Mouse (Mus musculus): ENCODE data around the gene Gpbar1. TPM values are rescaled to one million over a fixed set of nuclear protein-coding genes. Genes with fewer than 3 reads are reported as not detected.
"Not testable (repeated sequence)": the region's sequence is repeated elsewhere in the genome, so short reads cannot be mapped to it uniquely, and the experiment has no call there.

The Gpbar1 gene
- polyA plus RNA-seq, 1 experiment: 0.14 TPM

DNA sequence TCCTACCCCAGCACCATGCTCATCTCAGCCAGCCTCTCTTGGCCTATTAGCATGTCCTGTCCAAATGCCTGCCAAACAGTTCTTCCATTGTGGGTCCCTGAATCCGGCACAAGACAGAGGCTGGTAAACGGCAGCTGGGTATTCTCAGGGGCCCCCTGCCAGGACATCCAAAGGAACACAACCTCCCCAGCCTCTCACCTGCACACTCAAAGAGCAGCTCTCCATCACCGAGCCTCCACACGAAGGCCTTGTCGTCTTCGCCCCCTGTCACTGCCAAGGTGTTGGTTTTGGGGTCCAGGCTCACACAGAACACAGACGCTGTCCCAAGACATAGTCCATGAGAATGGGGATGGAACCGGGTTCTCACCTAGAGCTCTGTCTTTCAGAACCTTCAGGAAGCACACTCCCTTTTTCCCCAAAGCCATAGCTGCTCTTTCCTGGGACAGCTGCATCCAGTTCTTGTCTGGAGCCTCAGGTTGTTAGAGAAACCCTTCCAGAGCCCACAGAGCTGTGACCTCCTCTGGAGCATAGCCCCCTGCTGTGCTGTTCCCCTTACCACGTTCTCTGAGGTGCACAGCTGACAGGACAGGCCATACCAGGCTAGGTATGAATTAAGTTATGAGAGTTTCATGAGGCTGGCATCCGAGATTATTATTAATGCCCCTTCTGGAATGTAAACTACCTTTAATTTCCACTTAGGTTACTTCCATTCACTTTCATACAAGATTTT is 4.7 kb downstream of the Gpbar1 start:
- peaks cover 6% of the 10 kb centered on the region; the same call in 1 of the 2 replicates for H3K4me1 ChIP-seq (ENCODE audit: control insufficient read depth, insufficient read depth, insufficient read length)
- no peak for DNase-seq (ENCODE audit: low read depth in 1 of 2, low spot score in 2 of 2)
- H3K27me3 ChIP-seq (ENCODE audit: control insufficient read depth, insufficient read depth, low read length): no peaks in the 10 kb centered on the region
- H3K36me3 ChIP-seq (ENCODE audit: control insufficient read depth, insufficient read depth, low read length): peaks cover 25% of the 10 kb centered on the region
- TF ChIP-seq CTCF (IDR thresholded peaks at IDR 0.05; ENCODE audit: extremely low read depth, insufficient read depth, insufficient read length, insufficient replicate concordance): no peak
- TF ChIP-seq POLR2A (IDR thresholded peaks at IDR 0.05; ENCODE audit: low read depth, low read length): no peak
- no peak overlapping the region for H3K27ac ChIP-seq (ENCODE audit: insufficient read depth, low read length)
- WGBS: 93% methylated on average over 10 of the region's 10 CpGs
- no peak overlapping the region for H3K4me3 ChIP-seq (ENCODE audit: extremely low read depth, insufficient read depth, insufficient read length)

DNA sequence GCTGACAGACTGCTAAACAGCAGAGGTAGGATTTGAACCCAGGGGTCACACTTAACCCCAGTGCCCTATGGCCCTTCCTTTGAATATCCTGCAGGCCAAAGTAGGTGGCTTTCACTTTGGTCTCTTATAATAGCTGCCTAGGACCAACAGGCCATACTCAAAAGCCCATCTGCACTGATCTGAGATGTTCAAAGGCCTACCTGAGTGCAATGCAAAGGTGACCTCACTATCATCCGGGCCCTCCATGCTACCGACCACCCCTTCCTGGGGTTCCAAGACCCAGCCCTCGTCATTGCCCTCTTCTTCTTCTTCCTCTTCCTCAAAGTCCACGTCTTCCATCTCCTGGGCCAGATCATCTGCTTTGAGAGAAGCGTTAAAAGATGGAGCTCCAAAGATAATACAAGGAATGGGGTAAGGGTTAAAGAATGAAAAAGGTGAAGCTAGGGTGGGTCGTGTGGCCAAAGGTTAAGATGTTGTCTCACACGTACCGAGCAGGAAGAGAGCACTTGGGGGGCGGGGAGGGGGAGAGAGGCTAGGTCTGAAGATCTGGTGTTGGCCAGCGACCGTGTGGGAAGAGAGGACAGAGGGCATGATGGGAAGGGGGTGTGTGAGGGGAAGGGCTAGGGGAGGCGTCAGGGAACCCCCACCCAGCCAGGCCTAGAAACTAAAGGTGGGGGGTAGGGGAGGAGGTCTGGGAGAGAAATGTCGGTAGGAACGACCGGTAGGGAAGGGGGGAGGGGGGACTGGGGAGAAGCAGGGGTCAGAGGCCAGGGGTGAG is 5.5 kb downstream of the Gpbar1 start:
- DNase-seq (ENCODE audit: low read depth in 1 of 2, low spot score in 2 of 2): peak; percentile 18 to 51
- TF ChIP-seq CTCF (IDR thresholded peaks at IDR 0.05; ENCODE audit: extremely low read depth, insufficient read depth, insufficient read length, insufficient replicate concordance): no peak
- no peak for TF ChIP-seq POLR2A (IDR thresholded peaks at IDR 0.05; ENCODE audit: low read depth, low read length)
- peaks cover 25% of the 10 kb centered on the region for H3K36me3 ChIP-seq (ENCODE audit: control insufficient read depth, insufficient read depth, low read length)
- H3K27ac ChIP-seq (ENCODE audit: insufficient read depth, low read length): peak overlapping the region; percentile 74
- peak overlapping the region; percentile 86 for H3K4me3 ChIP-seq (ENCODE audit: extremely low read depth, insufficient read depth, insufficient read length)
- 9% methylated on average over 15 of the region's 15 CpGs for WGBS
- no peaks in the 10 kb centered on the region for H3K27me3 ChIP-seq (ENCODE audit: control insufficient read depth, insufficient read depth, low read length)
- peaks cover 6% of the 10 kb centered on the region; the same call in 1 of the 2 replicates for H3K4me1 ChIP-seq (ENCODE audit: control insufficient read depth, insufficient read depth, insufficient read length)

DNA sequence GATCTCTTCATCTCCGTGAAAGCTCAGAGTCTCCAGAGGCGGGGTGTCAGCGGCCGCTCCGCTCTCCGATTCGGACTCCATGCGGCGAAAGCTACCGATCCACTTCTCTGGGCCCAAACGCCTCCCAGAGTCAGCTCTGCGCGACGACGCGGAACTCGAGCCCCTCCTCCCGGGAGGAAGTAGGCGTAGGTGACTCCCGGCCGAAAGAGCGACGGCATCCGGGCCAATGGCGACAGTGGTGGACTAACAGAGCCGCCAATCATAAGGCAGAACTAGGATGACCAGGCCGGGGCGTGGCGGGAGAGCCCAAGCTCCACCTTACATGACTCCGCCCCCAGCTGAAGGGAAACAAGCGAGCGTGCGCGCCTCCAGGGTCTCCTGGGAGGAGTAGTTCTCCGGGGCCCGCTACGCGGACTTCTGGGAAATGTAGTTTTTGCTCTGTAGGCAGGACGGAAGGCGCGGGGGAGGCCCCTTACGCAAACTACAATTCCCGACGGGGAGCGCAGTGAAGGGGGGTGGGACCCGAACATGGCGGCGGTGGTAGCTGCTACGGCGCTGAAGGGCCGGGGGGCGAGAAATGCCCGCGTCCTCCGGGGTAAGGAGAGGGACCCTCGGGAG is 6.3 kb downstream of the Gpbar1 start, which contains the start of the genes Aamp and Pnkd:
Gene Aamp, minus strand, starts transcription at position 196 of the 618 bp plus-strand sequence.
Gene Pnkd, plus strand, starts transcription at position 388 of the 618 bp plus-strand sequence.
- WGBS: under 1% methylated on average over 56 of the region's 56 CpGs
- peak; percentile 100 for DNase-seq (ENCODE audit: low read depth in 1 of 2, low spot score in 2 of 2)
- TF ChIP-seq CTCF (IDR thresholded peaks at IDR 0.05; ENCODE audit: extremely low read depth, insufficient read depth, insufficient read length, insufficient replicate concordance) (no peak; the same call in 1 of the 2 replicates), POLR2A (IDR thresholded peaks at IDR 0.05; ENCODE audit: low read depth, low read length) (peak; percentile 56; the same call in 1 of the 2 replicates)
- peak within 1 kb of the TSS; percentile 86 for H3K4me3 ChIP-seq (ENCODE audit: extremely low read depth, insufficient read depth, insufficient read length)
- no peaks in the 10 kb centered on the region for H3K27me3 ChIP-seq (ENCODE audit: control insufficient read depth, insufficient read depth, low read length)
- peaks cover 6% of the 10 kb centered on the region; the same call in 1 of the 2 replicates for H3K4me1 ChIP-seq (ENCODE audit: control insufficient read depth, insufficient read depth, insufficient read length)
- H3K36me3 ChIP-seq (ENCODE audit: control insufficient read depth, insufficient read depth, low read length): peaks cover 25% of the 10 kb centered on the region
- peak within 1 kb of the TSS; percentile 74 for H3K27ac ChIP-seq (ENCODE audit: insufficient read depth, low read length)

DNA sequence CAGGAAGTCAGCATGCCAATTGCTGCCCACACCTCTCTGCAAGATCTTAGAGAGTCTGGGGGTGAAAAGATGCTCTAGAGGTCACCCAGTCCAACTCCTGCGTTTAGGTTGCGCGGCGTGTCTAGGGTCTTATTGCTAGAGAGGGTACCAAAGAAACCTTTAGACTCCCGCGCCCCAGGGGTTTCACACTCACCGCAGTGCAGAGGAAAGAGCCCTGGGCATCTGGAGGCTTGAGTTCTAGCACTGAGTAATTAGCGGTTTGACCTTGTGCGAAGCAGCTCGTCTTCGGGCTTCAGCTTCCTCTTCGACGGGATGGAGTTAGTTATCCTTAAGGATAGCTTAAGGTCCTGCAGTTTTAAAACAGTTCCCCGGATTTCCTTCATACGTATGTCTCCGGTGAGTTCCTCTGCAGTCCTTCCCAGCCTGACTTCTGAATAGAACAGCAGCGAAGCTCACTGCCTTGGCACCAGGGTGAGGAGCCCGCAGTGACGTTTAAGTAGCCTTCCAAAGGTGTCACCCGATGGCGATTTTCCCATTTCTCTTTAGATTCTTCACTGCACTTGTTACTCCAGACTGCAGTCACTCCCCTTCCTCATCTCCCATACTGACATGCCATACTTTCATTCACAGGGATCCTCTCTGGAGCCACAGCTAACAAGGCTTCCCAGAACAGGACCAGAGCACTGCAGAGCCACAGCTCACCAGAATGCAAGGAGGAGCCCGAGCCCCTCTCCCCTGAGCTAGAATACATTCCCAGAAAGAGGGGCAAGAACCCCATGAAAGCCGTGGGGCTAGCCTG is 7.1 kb downstream of the Gpbar1 start:
- Histone ChIP-seq H3K36me3 (ENCODE audit: control insufficient read depth, insufficient read depth, low read length) (peaks cover 18% of the 10 kb centered on the region), H3K4me3 (ENCODE audit: extremely low read depth, insufficient read depth, insufficient read length) (peak overlapping the region; percentile 71), H3K4me1 (ENCODE audit: control insufficient read depth, insufficient read depth, insufficient read length) (peaks cover 6% of the 10 kb centered on the region; the same call in 1 of the 2 replicates), H3K27me3 (ENCODE audit: control insufficient read depth, insufficient read depth, low read length) (no peaks in the 10 kb centered on the region), H3K27ac (ENCODE audit: insufficient read depth, low read length) (peak overlapping the region; percentile 13; the same call in 1 of the 2 replicates)
- DNase-seq (ENCODE audit: low read depth in 1 of 2, low spot score in 2 of 2): no peak
- WGBS: 6% methylated on average over 23 of the region's 23 CpGs
- TF ChIP-seq POLR2A (IDR thresholded peaks at IDR 0.05; ENCODE audit: low read depth, low read length) (no peak), CTCF (IDR thresholded peaks at IDR 0.05; ENCODE audit: extremely low read depth, insufficient read depth, insufficient read length, insufficient replicate concordance) (no peak)

DNA sequence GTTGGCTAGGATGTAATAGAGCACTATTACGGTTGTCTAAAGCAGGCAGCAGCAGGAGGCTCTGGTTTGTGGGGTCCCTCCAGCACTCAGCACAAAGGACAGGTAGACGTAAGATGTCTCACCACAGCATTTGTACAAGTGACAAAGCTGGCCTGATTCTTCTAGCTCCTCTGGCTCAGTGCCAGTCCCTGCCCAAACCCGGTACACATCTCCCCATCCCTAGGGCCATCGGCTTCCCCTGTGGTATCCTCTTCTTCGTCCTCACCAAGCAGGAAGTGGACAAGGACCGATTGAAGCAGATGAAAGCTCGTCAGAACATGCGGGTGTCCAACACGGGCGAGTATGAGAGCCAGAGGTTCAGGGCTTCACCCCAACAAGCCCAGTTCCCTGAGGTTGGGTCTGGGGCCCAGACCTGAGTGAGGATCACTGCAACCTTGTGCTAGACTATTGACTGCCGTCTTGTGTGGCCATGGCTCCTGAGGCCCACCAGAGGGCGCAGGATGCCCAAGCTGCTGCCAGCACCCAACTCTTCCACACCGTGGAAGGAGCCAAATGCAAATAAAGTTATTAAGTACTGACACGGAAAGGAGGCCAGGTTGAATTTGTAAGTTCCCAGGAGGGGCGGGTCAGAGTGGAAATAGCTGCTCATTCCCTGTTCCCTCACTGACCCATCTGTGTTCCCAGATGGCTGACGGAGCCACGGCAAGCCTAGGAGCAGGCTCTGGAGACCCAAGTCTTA is 8.7 kb downstream of the Gpbar1 start:
- H3K36me3 ChIP-seq (ENCODE audit: control insufficient read depth, insufficient read depth, low read length); DNase-seq (ENCODE audit: low read depth in 1 of 2, low spot score in 2 of 2): not testable (repeated sequence)
- 59% methylated on average over 16 of the region's 17 CpGs for WGBS

More for the DNA sequence above, 8.7 kb downstream of the Gpbar1 start:
- H3K4me3 ChIP-seq (ENCODE audit: extremely low read depth, insufficient read depth, insufficient read length); H3K27me3 ChIP-seq (ENCODE audit: control insufficient read depth, insufficient read depth, low read length); H3K27ac ChIP-seq (ENCODE audit: insufficient read depth, low read length); H3K4me1 ChIP-seq (ENCODE audit: control insufficient read depth, insufficient read depth, insufficient read length): not testable (repeated sequence)
